Mouse (Mus musculus): Measurements from ENCODE around the gene Armh4.

GRCm38 (mm10) chr14:49739328-49739727 lies 43.9 kb downstream of the Armh4 start:
- TF ChIP-seq POLR2A (IDR thresholded peaks at IDR 0.05; ENCODE audit: low read depth, low read length): no peak
- TF ChIP-seq E2F4 (IDR thresholded peaks at IDR 0.05; ENCODE audit: insufficient replicate concordance, low read depth, low read length): no peak
- no peak for TF ChIP-seq ETS1 (conservative IDR thresholded peaks at IDR 0.05; ENCODE audit: low read depth, low read length)
- TF ChIP-seq USF1 (IDR thresholded peaks at IDR 0.05; ENCODE audit: low read depth, low read length): no peak
- TF ChIP-seq MYC (IDR thresholded peaks at IDR 0.05; ENCODE audit: low read depth, low read length): no peak
- no peak for TF ChIP-seq CTCF (conservative IDR thresholded peaks at IDR 0.05 in 1 of 2, IDR thresholded peaks at IDR 0.05 in 1 of 2; ENCODE audit: low read depth in 2 of 2, low read length in 2 of 2)
- no peak for TF ChIP-seq BHLHE40 (IDR thresholded peaks at IDR 0.05; ENCODE audit: low read depth, low read length)
- TF ChIP-seq HCFC1 (IDR thresholded peaks at IDR 0.05; ENCODE audit: low read depth, low read length): no peak

Data from CH12.LX (cell line).